Mouse (Mus musculus) ZHBTc4 (cell line): ENCODE results near the gene Slc35c1.

Source experiments
- DNase-seq: peaks from one replicate; pipeline ENCODE4 v3.0.0-alpha.2; 2011; ENCODE audit warnings: low read depth, low spot score

The Slc35c1 gene

GRCm38 (mm10) chr2:92435023-92435422, 25.3 kb downstream of the Slc35c1 start:
- DNase-seq, result no peak

DNA sequence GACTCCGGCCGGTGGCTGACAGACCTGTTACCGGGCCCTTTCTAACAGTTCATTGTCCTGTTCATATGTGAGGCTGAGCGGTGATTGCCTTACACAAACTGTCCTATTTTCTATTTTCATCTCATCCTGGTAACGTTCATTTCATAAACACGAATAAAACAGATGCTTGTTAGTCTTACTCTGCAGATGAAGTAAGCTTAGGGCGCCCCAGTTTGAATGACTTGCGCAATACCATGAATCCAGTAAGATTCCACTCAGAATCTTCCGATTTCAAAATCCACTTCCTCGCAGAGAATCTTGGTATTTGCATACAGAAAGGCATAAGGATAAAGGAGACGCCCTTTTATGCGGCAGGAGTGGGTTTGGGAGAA, 26.0 kb downstream of the Slc35c1 start:
- DNase-seq, result no peak

- DNase-seq, result peak; percentile 99
These were observed 26.6 kb downstream of the Slc35c1 start, which contains the start of gene Cry2 for GRCm38 (mm10) chr2:92433578-92434374. Gene Cry2 (minus strand): TSS chr2:92434043.

DNA sequence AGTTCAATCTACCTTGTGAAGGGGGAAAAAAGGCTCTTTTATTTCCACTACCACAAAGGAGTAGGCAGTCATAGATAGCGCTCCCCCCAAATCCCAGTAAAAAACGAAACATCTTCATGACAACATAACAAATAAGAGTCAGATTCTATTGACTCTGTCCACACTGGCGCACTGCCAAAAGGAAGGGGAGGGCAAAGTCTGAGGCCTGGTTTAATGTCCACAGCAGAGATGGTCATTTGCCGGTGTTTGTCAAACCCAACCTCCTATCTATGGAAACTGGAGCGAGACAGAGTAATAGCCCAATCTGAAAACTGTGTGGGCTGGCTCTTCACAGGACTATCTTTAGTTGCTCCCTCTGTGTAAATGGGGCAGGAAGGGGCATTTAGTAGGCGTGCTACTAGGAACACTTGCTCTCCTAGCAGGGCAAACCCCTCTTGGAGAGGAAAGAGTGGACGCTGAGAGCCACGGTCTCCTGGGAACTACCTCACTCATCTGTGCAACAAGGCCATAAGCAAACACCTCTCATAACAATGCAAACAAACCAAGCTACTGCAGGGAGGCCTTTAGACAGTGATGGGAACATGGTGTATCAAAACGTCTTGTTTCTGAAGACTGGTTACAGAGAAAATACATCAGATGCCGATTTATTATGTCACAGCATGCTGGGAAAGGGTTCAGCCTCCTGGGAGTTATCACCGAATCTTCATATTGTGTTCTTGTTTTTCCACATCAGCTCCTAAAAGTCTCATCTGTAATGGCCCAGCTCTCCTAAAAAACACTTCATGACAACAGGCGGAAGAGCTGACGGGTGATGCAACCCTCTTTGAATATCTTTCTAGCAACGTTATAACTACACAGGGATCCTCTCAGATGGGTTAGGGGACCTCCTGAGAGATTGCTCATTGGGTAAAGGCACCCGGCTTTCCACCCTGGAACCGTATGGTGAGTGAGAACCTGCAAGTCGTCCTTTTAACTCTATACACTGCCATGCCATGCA, 27.7 kb downstream of the Slc35c1 start:
- DNase-seq, result no peak

GRCm38 (mm10) chr2:92431611-92432179, 28.6 kb downstream of the Slc35c1 start:
- DNase-seq, result no peak

DNA sequence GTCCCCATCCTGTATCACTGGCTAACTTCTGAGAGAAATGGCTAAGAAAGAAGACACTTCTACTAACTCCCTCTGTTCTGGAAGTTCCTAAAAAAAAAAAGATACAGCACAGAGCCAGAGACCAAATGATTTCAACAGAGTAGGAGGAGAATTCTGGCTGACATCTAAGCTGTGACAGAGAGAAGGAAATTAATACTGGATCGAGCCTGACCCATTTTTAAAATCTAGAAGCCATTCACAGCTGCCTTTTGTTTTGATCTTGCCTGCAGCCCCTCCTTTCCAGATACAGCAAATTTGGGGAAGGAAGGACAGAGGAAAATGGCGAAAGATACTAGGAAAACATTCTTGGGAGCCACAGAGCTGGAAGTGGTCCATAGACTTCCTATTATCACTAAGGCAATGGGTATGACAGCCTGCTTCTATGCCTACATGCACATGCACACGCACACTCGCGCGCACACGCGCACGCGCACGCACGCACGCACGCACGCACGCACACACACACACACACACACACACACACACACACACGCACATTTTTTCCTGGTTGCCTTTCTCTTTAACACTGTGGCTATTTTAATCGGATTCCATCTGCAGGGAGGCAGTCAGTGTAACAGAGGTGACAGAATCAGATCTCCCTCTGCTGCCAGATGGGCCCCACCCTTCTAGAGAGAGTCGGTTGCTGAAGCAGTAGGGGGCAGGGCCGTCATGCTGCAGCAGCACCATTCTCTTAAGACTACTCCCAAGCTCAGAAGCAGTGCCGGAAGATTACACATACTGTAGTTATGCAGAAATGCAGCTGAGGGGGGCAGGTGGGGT, 29.4 kb downstream of the Slc35c1 start:
- DNase-seq, result peak; percentile 84

DNA sequence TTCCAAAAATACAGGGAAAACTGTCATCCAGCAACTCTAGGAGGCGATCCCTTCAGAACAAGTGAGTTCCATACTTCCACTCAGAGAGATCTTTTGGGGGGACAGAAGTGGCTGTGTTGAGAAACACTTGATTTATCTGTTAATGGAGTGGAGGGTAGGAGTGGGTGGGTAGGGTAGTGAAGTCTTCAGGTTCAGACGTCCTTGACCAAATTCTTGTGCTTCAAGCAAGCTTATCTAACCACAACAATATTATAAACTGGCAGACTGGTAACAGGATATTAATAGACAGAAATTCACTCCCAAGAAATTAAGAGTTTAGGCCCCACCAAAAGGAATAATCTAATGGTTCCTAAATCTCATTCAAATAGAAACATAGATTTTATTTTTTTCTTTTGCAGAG, 30.2 kb downstream of the Slc35c1 start:
- DNase-seq, result no peak

GRCm38 (mm10) chr2:92427882-92428281, 32.5 kb downstream of the Slc35c1 start:
- DNase-seq, result peak; percentile 65

DNA sequence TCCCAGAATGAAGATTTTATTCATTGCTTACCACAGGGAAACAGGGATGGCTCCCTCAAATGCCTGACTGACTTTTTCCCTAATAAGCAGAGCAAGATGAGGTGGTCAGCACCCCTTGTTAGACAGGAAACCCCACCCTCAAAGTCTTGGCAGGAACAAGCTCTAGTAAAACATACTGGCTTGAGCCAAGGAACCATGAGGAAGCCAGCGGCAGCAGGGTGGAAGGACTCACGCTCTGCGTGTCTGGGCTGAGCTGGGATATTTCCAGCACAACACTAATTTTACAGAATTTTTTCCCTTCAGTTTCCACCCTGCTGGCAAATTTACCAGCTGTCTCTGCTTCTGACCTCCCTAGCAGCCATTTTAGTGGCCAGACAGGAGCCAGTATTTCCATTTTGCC, 33.9 kb downstream of the Slc35c1 start:
- DNase-seq, result no peak

GRCm38 (mm10) chr2:92425366-92425765, 35.0 kb downstream of the Slc35c1 start:
- no peak for DNase-seq

- peak; percentile 67 for DNase-seq
These were observed 35.7 kb downstream of the Slc35c1 start for GRCm38 (mm10) chr2:92424462-92425308.

DNA sequence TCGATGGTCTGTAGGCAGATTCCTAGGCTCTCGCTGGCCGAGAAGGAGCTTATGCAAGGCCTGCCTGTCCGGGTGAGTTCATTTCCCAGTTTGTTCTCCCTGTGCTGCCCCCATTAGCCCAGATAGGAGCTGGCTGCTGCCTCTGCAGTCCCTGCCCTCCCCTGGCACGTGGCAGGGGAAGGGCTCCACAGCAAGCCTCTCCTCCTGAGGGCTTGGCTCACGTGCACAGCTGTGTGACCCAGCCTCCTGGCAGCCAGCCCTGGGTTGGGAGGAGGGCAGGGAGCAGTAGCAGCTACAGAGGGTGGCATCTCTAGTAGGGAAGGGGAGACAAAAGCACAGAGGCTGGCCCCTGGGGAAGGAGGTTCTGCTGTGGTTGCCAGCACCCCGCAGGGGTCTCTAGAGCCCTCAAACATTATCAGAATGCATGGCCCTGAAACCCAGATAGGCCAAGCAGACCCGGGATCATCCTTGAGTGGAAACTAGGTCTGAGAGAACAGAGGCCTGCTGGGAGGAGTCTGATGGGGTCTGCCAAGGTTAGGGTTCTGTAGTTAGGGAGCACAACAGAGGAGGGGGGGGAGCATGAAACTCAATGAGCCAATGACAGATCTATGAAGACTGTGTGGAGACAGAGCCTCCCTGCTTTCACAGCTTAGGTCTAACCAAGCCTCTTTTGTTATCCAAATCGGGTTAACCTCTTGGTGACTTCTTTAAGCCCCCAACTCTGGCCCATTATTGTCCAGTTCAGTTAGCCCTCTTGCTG, 36.5 kb downstream of the Slc35c1 start:
- DNase-seq, result peak; percentile 72

- no peak for DNase-seq
These were observed 37.2 kb downstream of the Slc35c1 start for GRCm38 (mm10) chr2:92423156-92423555.

GRCm38 (mm10) chr2:92422388-92423135, 37.8 kb downstream of the Slc35c1 start:
- peak; percentile 35 for DNase-seq

- no peak for DNase-seq
These were observed 38.5 kb downstream of the Slc35c1 start for GRCm38 (mm10) chr2:92421723-92422387.

- no peak for DNase-seq
These were observed 48.6 kb downstream of the Slc35c1 start for GRCm38 (mm10) chr2:92411705-92412104.

GRCm38 (mm10) chr2:92408309-92409045, 51.9 kb downstream of the Slc35c1 start:
- no peak for DNase-seq

DNA sequence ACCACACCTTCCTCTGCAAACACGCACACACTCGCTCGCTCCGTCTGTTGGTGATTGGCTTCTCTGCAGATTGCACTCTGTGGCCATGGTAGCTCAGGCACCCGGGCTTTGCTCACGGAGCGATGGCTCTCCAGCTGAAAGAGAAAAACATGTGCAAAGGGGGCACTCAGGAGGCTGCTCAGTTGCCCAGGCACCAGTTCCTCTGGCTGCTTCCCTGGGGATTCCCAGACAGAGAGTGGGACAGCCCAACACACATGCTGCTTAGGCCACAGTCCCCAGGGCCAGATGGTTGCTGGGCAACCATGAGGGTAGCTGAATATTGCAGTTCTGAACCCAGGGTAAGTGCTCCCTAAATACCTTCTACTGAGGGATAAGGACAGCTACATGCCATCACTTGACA, 54.7 kb downstream of the Slc35c1 start:
- DNase-seq, result no peak
